Mouse (Mus musculus) gastrocnemius, adult 18-20 months (tissue): ENCODE data around the gene Zfp473. TPM values are rescaled to one million over a fixed set of nuclear protein-coding genes. Genes with fewer than 3 reads are reported as not detected.

ENCODE experiments used
- total RNA-seq, 2 experiments: library from RNA; stranded (reverse); gene quantifications; 2 replicates each; pipeline ENCODE4 v1.2.3; 2021

Zfp473 gene
- total RNA-seq, 2 experiments from 2014 or later = not detected

Other genes with a start within 250 kb of the Zfp473 start
- 1,000 to 10,000 TPM; 4,330 to 4,768 TPM for gene Mybpc2, start 226.4 kb downstream of the Zfp473 start, total RNA-seq
- gene Spib, start 219.0 kb downstream of the Zfp473 start, total RNA-seq = under 1 TPM in 1 of 2 experiments, not detected in 1; 0.14 TPM
- 1 to 10 TPM; 4.6 to 4.8 TPM for gene Pold1, start 202.2 kb downstream of the Zfp473 start, total RNA-seq
- 10 to 100 TPM; 42.7 to 45.2 TPM for gene Nr1h2, start 197.1 kb downstream of the Zfp473 start, total RNA-seq
- under 1 TPM; 0.47 to 0.91 TPM for gene Napsa, start 178.7 kb downstream of the Zfp473 start, total RNA-seq
- gene Kcnc3, start 160.4 kb downstream of the Zfp473 start, total RNA-seq = 1 to 10 TPM; 3.7 to 5.1 TPM
- gene Myh14, start 80.2 kb downstream of the Zfp473 start, total RNA-seq = 10 to 100 TPM; 43.2 to 45.2 TPM
- not detected for gene Izumo2, start 42.3 kb downstream of the Zfp473 start, total RNA-seq
- 10 to 100 TPM; 19.5 to 19.8 TPM for gene Vrk3, start 2.6 kb downstream of the Zfp473 start, total RNA-seq
- gene Nup62, start 65.0 kb upstream of the Zfp473 start, total RNA-seq = 10 to 100 TPM; 20.1 to 25.2 TPM
- gene Il4i1, start 65.3 kb upstream of the Zfp473 start, total RNA-seq = 1 to 10 TPM; 2.3 to 3.5 TPM
- gene Atf5, start 65.6 kb upstream of the Zfp473 start, total RNA-seq = 10 to 100 TPM; 62.4 to 99.0 TPM
- 100 to 1,000 TPM; 130 to 144 TPM for gene Akt1s1, start 97.9 kb upstream of the Zfp473 start, total RNA-seq
- 10 to 100 TPM; 46.8 to 61.0 TPM for gene Tbc1d17, start 98.0 kb upstream of the Zfp473 start, total RNA-seq
- gene Pnkp, start 106.1 kb upstream of the Zfp473 start, total RNA-seq = 10 to 100 TPM; 19.2 to 20.2 TPM
- 100 to 1,000 TPM; 143 to 148 TPM for gene Ptov1, start 118.7 kb upstream of the Zfp473 start, total RNA-seq
- 10 to 100 TPM; 60.5 to 62.8 TPM for gene Med25, start 141.7 kb upstream of the Zfp473 start, total RNA-seq
- gene Fuz, start 145.0 kb upstream of the Zfp473 start, total RNA-seq = 10 to 100 TPM; 16.6 to 17.6 TPM
- 10 to 100 TPM; 59.8 to 64.4 TPM for gene Ap2a1, start 178.4 kb upstream of the Zfp473 start, total RNA-seq
- gene Tsks, start 192.2 kb upstream of the Zfp473 start, total RNA-seq = not detected
- 1 to 10 TPM in 1 of 2 experiments, under 1 TPM in 1; 0.64 to 1.4 TPM for gene Cpt1c, start 223.8 kb upstream of the Zfp473 start, total RNA-seq
- 100 to 1,000 TPM; 119 to 139 TPM for gene Prmt1, start 235.5 kb upstream of the Zfp473 start, total RNA-seq
- 10 to 100 TPM; 15.0 to 19.1 TPM for gene Irf3, start 246.6 kb upstream of the Zfp473 start, total RNA-seq
- 1 to 10 TPM; 8.4 to 8.5 TPM for gene Bcl2l12, start 247.7 kb upstream of the Zfp473 start, total RNA-seq